Mouse (Mus musculus): ENCODE results near the gene Zc3h12a.

The Zc3h12a gene

DNA sequence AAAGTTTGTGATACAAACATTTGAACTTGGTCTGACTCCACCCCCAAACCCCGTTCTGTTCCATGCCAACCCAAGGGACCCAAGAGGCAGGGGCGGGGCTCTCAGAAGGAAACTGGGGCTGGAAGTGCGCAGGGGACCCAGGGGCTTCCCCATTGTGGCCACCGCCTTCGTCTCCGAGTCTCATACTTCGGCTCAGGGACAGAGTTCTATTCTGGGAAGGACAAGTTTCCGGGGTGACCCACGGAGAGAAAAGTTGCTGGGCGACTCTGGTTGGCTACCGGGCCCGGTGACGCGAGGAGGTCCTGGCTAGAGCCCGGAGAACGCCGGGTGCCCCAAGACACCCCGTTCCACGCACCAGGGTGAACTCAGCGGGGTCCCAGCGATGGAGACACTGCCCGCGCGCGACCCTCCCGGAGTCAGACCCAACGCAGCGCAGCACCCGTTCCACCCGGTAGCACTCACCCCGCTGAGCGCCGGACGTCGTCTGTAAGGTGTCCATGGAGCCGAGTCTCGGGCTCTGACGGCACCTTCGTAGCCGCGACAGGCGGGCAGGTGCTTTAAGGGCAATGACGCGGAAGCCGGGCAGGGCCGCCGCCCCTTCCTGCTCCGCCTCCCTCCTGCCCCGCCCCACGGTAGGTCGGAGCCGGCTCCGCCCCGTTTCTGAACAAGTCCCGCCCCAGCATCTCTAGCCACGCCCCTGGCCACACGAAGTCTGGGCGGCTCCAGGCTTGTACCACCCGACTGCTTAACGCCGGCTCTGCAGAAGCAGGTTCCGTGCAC, at the start of gene Zc3h12a:
Gene Zc3h12a (minus strand): TSS at position 536 of the 780 bp plus-strand sequence.
- in situ Hi-C loops (cut with MboI, MseI) = no loop called here

DNA sequence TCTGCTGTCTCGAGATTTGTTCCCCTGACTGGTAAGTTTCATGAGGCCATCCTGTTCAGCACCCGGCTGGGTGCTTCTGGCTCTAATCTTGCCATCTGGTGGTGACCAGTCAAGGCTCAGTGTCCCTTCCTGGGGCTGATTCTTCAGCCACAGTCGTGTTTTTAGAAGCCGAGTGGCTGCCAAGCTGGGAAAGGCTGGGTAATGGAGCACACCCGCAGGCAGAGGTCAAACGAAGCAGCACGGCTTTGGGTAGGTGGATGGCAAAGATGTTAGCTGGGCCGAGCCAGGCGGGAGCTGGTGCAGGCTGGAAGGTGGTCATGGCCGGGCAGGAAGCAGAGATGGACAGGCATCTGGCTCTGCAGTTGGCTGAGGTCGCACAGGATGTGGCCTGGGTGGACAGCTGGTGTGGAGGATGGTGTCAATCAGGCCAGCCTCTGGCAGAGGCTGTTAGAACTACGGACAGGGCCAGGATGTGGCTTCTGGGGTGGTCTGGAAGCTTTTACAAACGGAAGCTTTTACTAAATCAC, 49.1 kb upstream of the Zc3h12a start:
- in situ Hi-C loops (cut with MboI, MseI) = loop anchor here (5.0 kb wide), 1 partner anchor 1316 kb away; no protein-coding TSS in a partner anchor

DNA sequence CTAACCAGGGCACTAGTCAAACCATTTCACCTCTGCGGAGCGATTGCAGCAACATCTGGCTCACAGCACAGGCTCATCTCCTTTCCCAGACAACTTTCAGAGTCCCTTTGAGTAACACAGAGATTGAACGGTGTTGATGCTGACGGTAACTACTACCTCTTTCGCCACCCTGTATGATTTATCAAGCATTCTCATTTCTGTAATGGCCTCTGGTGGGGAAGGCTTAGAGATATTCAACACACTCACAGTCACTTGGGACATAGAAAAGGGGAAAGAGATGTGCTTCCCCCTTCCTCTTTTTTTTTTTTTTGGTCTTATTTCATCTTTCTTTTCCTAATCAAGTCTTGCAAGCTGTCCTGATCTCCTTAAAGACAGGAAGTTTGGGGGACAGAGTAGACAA, 48.5 kb upstream of the Zc3h12a start:
- in situ Hi-C loops (cut with MboI, MseI) = loop anchor here (5.0 kb wide), 1 partner anchor 1316 kb away; no protein-coding TSS in a partner anchor

DNA sequence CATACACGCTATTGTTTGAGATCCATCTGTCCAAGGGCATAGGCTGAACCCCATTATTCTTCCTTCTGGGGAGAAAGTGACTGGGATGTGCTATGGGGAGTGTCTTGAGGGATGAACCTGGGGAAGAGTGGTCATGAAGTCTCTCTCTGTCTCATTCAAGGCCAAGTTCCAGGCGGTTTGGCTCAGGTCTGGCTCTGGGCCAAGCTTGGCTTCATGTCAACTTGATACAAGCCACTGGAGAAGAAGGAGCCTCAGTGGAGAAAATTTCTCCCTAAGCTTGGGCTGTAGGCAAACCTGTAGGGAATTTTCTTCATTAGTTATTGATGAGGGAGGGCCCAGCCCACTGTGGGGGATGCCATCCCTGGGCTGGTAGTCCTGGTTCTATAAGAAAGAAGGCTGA, 48.0 kb upstream of the Zc3h12a start:
- in situ Hi-C loops (cut with MboI, MseI) = loop anchor here (5.0 kb wide), 1 partner anchor 1317 kb away; no protein-coding TSS in a partner anchor

DNA sequence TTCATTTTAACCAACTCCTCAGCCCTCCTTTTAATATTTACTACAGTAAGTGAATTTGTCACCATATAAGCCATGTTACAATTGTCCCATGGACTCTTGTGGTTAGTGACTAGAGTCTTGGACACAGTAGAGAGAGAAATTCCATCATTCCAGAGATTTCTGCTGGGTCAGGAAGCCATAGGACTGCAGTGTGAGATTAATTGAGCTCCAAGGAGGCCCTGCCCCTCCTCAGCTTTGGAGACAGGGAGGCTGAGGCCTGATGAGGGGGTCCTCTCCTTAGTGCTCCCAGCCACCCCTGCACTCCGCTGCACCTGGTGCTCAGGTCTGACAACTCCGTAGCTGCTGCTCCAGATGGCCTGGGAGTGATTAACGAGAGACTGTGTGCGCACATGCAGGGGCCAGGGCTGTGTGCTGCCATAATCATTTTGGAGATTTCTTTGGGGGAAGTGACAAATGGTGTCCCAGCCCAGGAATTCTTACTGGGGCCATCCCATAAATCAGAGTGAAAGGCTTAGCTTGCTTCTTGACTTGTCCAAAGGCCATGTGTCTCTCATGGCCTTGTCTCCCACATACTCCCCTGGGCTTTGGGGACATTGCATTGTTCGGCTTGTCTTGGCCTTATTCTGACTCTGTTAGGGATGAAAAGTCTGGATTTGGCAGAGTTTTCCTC, 47.0 kb upstream of the Zc3h12a start:
- in situ Hi-C loops (cut with MboI, MseI) = loop anchor here (5.0 kb wide), 1 partner anchor 1318 kb away; no protein-coding TSS in a partner anchor

DNA sequence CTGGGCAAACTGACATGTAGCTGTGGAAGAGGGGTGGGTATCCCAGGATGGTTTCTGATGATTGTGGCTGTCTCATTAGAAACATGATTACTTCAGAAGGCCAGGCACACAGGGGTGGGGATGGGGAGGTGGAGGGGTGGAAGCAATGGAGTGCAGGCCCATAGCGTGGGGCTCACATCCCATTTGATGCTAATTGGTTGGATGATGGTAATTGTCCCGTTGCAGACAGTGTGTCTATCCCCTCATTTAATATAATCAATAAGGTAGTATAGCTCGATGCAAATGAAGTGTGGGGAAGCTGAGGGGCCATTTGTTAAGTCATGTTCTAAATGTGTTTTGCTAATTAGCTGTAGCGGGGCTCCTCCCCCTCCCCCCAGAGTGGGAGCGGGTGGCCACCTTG, 45.5 kb upstream of the Zc3h12a start:
- in situ Hi-C loops (cut with MboI, MseI) = no loop called here

DNA sequence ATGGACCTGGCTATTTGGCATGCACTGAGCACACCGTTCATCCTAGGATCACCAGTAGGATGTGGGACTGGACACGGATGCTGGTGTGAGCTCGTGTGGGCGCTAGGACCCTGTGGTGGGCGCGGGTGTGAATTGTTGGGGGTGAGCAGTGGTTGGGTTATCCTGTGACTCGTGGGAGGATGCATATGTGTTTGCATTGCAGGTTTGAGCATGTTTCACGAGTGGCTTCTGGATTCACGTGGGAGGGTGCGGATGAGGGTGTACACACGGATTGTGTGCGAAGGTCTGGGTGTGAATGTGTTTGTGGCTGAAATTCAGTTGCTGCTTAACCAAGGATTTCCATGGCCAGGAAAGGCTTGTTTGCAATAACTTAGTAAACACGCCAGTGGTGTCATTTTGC, 45.1 kb upstream of the Zc3h12a start:
- in situ Hi-C loops (cut with MboI, MseI) = no loop called here

DNA sequence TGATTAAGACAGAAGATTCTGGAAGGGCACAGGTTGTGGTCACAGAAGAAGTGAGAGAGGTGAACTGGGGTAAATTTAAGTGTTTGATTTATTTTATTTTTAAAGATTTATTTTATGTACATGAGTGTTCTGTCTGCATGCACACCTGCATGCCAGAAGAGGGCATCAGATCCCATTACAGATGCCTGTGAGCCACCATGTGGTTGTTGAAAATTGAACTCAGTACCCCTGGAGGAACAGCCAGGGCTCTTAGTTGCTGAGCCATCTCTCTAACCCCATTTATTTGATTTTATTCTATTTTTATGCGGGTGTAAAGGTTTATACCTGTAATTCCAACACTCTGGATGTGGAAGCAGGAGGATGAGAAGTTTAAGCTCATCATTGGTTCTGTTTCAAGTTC, 40.1 kb upstream of the Zc3h12a start:
- in situ Hi-C loops (cut with MboI, MseI) = no loop called here

DNA sequence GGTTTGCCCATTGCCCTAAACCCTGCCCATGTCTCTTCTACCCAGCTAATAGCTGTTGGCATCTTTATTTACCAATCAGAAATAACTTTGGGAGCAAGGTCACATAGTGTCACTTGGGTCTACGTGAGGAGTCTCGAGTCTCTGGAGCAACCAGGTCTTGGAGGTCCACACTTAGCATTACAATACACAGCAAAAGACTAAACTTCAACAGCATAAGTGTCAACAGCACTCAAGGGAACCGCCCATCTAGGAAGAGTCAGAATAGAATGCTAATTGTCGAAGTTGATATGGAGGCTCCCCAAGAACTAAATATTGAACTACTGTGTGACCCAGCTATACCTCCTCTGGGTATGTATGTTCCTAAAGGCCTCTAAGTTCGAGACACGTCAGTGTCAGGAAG, 37.2 kb upstream of the Zc3h12a start:
- in situ Hi-C loops (cut with MboI, MseI) = no loop called here

DNA sequence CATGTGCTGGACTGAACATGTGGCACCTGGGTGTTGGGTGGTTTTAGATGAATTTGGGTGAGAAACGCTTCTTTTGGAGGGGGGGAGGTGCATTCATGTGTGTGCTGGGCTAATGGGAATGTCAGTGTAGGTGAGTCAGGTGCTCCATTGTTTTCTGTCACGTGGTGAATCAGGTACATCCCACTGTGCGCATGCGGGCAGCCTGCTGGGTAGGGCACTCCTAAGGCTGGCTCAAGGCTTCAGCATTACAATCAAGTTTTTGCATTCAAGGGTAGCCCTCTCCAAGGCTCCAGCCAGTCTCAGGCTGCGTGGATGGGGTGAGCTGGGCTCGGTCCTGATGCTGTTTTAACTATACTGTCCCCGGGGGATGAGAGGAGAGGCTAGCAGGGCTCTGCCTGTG, 35.1 kb upstream of the Zc3h12a start:
- in situ Hi-C loops (cut with MboI, MseI) = no loop called here

DNA sequence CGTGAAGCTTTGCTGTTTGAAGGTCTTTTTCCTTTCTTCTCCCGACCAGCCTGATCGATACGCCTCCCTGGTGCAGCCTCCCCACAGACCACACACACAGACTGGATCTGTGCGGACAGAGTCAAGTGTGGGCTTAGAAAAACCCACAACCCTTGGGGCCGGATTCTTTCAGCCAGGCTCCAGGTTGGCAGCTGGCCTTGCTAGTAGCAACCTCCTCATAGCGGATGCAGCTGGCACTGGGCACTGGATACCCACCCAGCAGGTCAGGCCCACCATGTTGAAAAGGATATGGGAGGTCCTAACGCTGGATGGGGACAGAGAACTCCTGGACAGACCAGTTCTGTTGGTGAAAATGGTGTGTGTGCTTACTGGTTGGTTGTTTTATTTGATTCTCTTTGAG, 33.8 kb upstream of the Zc3h12a start:
- in situ Hi-C loops (cut with MboI, MseI) = no loop called here

DNA sequence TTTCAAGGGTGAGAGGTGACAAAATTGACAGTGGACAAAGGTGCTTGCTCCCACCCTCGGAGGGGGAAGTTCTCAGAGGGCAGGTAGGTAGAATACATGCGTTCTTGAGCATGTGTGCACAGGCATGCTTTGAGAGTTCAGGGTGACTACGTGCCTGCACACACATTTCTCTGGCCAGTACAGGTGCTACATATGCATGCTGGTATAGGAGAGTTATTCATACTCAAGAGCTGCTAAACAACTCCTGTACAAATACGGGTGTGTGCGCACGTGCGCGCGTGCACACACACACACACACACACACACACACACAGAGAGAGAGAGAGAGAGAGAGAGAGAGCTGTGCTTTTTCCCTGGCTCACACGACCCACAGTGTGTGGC, 33.3 kb upstream of the Zc3h12a start:
- in situ Hi-C loops (cut with MboI, MseI) = no loop called here

DNA sequence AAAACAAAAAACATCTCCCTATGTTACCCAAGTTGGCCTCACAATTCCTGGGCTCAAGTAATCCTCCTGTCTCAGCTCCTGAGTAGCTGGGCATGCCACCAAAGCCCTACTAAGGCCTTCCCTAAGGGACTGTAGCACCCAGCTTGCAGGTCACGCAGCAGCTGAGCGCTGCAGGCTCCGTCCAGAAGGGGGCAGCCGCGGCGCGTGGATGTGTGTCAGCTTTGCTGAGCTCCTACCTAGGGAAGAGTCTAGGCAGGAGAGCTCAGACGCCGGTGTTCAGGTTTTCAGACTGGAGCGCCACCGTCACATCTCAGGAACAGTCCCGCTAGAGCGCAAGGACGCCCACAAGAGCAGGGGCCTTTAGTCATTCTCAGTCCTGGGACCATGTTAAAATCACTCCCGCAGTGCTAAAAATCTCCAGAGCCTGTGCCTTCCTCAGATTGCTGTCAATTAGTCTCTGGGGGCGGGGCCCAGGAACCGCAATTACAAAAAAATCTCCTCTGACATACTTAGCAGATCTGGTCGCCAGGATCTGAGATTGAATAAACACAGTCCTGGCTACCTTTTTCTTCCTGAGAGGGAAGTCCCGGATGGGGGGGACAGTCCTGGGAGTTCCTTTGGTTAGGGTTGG, 32.8 kb upstream of the Zc3h12a start:
- in situ Hi-C loops (cut with MboI, MseI) = no loop called here

DNA sequence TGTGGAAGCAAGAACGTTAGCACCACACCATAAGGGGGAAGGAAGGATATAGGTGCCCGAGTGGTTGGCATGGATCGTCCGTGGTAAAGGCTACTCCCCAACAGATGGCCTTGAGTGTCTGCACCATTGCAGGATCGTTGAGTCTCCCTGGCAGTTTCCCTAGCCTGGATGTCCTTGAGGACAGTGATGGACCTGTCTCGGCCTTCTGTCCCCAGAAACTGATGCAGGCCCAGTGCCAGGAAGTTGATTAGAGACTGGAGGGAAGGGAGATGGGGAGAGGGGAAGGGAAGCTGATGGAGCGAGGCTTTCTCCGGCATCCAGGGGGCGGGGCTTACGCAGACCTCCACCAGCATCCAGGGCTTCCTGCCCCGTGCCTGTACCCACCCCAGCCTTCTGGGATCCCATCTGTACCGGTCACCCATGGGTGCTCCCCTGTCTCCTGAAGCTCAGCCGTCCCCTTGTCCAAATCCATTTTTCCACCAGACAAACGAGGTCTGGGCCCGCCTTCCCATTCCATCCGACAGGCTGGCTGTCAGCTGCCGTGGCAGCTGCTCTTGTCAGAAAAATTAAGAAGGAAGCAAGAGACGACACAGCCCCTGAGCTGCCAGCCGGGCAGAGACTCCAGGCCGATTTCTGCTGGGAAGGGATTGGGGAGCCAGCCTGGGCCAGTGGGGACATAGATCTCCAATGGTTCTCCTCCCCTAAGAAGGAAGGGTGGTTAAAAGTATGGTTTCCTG, 31.1 kb upstream of the Zc3h12a start:
- in situ Hi-C loops (cut with MboI, MseI) = no loop called here

DNA sequence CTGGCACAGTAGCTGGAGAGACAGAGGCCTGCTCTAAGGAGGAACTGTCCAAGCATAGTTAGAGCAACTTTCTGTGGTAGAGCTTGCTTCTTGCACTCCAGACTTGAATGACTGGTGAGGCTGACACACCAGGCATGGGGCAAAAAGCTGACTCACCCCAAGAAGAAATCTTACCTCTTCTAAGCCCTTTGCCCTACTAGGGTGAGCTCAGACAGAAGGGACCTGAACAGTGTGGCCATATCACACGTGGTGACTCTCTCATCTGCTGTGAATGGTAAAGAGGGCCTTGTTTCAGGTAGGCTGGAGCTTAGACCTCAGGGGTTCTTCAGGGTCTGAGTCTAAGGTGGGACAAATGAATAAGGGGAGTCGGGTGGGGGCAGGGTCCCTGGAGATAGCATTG, 30.4 kb upstream of the Zc3h12a start:
- in situ Hi-C loops (cut with MboI, MseI) = no loop called here

DNA sequence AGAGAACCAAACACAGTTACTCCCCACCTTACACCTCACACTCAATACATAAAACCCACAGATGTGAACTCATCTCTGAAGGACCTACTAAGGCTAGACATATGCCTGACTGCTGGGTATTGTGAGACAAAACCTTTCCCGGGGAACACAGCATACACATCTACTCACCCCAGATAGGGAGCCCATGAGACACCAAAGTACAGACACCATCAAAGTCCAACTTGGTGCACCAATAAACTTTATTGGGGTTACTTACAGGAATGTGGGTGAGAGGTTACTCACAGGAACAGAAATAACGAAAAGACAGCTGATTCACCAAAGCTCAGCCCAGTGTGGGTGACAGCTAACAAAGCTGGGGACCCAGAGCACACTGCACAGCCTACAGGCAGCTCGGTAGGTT, 29.7 kb upstream of the Zc3h12a start:
- in situ Hi-C loops (cut with MboI, MseI) = no loop called here

DNA sequence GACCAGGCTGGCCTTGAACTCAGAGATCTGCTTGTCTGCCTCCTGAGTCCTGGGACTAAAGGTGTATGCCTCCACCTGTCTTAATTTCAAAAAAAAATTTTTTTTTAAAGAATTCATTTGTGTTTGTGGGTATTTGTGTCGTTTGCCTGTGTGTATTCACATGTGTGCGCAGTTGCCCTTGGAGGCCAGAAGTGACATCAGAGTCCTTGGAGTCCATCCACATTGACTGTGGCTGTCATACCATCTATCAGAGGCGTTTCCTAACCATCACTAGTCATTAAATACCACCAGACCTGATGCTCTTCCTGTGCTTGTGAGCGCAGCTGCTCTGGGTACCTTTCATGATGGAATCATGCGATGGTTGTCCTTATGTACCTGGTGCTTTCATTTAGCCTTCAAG, 28.0 kb upstream of the Zc3h12a start:
- in situ Hi-C loops (cut with MboI, MseI) = no loop called here

DNA sequence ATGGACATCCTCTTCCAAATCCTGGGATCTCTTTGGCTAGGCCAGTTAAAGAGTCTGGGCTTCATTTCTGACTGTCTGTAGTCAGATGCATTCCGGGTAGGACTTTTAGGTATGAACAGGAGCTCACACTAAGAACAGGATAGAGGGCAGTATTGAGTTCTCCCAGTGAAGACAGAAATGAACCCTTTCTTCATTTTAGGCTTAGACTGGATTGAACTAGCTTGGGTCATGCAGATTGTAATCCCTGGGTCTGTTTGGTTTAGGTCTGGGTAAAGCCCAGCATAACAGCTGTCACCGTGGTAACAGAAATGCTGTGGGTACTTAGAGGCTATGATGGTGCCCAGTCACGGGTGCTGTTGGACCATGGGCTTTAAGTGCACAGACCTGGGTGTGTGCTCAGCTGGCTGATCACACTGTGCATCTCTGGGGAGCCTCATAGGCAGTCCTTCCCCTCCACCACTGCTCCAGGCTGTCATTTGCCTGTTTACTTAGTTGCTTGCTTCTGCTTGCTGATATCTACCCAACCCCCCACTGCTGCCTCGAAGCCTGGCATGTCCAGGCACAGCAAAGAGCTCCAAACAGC, 26.1 kb upstream of the Zc3h12a start:
- in situ Hi-C loops (cut with MboI, MseI) = no loop called here

DNA sequence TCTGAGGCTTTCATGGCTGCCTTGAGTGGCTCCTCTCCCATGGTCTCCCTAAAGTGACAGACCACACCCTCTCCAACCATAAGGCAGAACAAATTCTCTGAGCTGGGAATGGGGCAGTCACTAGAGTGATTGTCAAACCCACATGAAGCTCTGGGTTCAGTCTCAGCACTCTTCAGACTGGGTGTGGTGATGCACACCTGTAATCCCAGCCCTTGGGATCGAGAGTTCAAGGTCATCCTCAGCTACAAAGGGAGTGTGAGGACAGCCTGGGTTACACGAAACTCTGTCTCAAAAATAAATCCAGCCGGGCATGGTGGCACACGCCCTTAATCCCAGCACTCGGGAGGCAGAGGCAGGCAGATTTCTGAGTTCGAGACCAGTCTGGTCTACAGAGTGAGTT, 24.8 kb upstream of the Zc3h12a start:
- in situ Hi-C loops (cut with MboI, MseI) = no loop called here

DNA sequence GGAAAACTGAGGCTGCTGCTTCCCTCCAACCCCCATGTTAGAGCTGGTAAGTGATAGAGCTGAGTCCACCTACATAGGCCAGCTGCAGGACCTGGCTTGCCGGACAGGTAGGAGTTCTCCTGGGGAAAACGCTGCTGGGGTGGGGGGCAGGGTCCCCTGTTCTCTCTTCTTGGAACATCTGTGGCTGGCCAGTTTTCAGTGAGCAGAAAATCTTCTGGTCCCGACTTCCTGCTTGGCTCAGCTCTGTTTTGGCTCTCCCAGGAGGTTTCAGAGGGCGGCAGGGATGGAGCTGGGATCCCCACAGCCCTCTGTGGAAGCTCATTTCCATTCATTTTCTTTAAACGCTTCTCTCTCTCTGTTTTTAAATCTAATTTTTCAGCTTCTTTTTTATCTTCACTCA, 21.8 kb upstream of the Zc3h12a start:
- in situ Hi-C loops (cut with MboI, MseI) = no loop called here

DNA sequence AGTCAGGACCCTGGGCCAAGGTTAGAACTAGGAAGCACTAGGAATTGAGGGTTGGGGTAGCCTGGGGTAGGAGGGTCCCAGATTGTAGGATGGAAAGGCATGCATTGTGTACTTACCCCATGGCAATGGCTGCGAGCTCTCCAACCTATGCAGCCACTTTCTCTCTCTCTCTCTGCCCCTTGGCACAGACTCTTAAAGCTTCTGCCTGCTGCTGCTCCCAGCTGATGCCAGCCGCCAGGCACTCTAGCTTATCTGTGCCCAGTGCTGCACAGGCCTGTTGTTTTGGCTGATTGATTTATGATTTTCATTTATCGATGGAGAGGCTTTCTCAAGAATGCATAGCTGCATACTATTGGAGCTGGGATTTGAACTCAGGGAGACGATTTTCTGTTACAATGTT, 20.3 kb upstream of the Zc3h12a start:
- in situ Hi-C loops (cut with MboI, MseI) = no loop called here

All from regulatory T cell (primary cell).